Mouse (Mus musculus) neural tube, embryonic 14.5 days (tissue): Measurements from ENCODE around the gene Raf1. TPM values are rescaled to one million over a fixed set of nuclear protein-coding genes. Genes with fewer than 3 reads are reported as not detected.

Experiments
- ATAC-seq: fragments of 200-750 bp; cut with Nextera tagmentation; 2 replicates; pipeline ENCODE4 v1.8.0; 2017; ENCODE audit warnings: low read depth, mild to moderate bottlenecking, moderate TSS enrichment, moderate library complexity
- H3K27ac ChIP-seq: fragments of 300-500 bp; sonication (generic); 2 replicates; pipeline ENCODE4 v1.5.1; 2014; ENCODE audit warnings: low read depth, mild to moderate bottlenecking, control low read depth, low read length, moderate library complexity, mixed read lengths
- H3K27me3 ChIP-seq: fragments of 300-500 bp; sonication (generic); 2 replicates; pipeline ENCODE4 v1.6.1; 2014; ENCODE audit warnings: low read length; ENCODE audit not compliant: control insufficient read depth, insufficient read depth
- H3K36me3 ChIP-seq: fragments of 300-500 bp; sonication (generic); 2 replicates; pipeline ENCODE4 v1.6.1; 2014; ENCODE audit warnings: low read length, mixed read lengths; ENCODE audit not compliant: control insufficient read depth, insufficient read depth
- H3K4me1 ChIP-seq: fragments of 300-500 bp; sonication (generic); 2 replicates; pipeline ENCODE4 v1.6.1; 2014; ENCODE audit warnings: low read length; ENCODE audit not compliant: control insufficient read depth, insufficient read depth
- H3K4me2 ChIP-seq: fragments of 300-500 bp; sonication (generic); 2 replicates; pipeline ENCODE4 v1.6.1; 2014; ENCODE audit warnings: mild to moderate bottlenecking, low read depth, low read length, control low read depth
- H3K4me3 ChIP-seq: fragments of 300-500 bp; sonication (generic); 2 replicates; pipeline ENCODE4 v1.5.1; 2014; ENCODE audit warnings: low read depth, low read length, control low read depth, mixed read lengths
- H3K9ac ChIP-seq: fragments of 300-500 bp; sonication (generic); replicated peaks from 2 replicates; pipeline ENCODE4 v1.6.1; 2014; ENCODE audit warnings: low read depth, mild to moderate bottlenecking, control low read depth, low read length, mixed read lengths
- H3K9me3 ChIP-seq: fragments of 300-500 bp; sonication (generic); 2 replicates; pipeline ENCODE4 v1.6.1; 2016; ENCODE audit warnings: low read length; ENCODE audit not compliant: control insufficient read depth
- WGBS: fragments of 180-500 bp; shearing (Covaris S2); extraction: QIAGEN DNeasy Blood & Tissue Kit; methylation state at CpG from one replicate; pipeline ENCODE4 v1.1.7; 2014; 5-methylcytosine and 5-hydroxymethylcytosine counted together
- polyA plus RNA-seq: library from polyadenylated mRNA; unstranded; fragments of >200 nt; fragmentation: Nextera tagmentation; extraction: Ambion mirVana; gene quantifications from 2 replicates; pipeline ENCODE4 v1.2.1, GENCODE M21; 2014

Raf1 gene
- polyA plus RNA-seq, 1 experiment from 2014 or later = 168 TPM

GRCm38 (mm10) chr6:115672700-115673099 lies 3.7 kb downstream of the Raf1 start:
- ATAC-seq = no peak
- no peak overlapping the region for H3K4me2 ChIP-seq
- H3K27ac ChIP-seq = no peak overlapping the region
- H3K9me3 ChIP-seq = no peaks in the 10 kb centered on the region
- no peaks in the 10 kb centered on the region for H3K36me3 ChIP-seq
- whole genome bisulfite sequencing = 93% methylated on average over 1 of the region's 1 CpGs
- H3K27me3 ChIP-seq = no peaks in the 10 kb centered on the region
- H3K4me3 ChIP-seq = no peak overlapping the region
- H3K9ac ChIP-seq = no peak overlapping the region
- peaks cover 16% of the 10 kb centered on the region; the same call in 1 of the 2 replicates for H3K4me1 ChIP-seq

GRCm38 (mm10) chr6:115666641-115667040 lies 9.8 kb downstream of the Raf1 start:
- 90% methylated on average over 4 of the region's 4 CpGs for WGBS
- no peak overlapping the region for H3K4me3 ChIP-seq
- ATAC-seq = no peak
- no peak overlapping the region for H3K9ac ChIP-seq
- H3K36me3 ChIP-seq = no peaks in the 10 kb centered on the region
- H3K4me2 ChIP-seq = no peak overlapping the region
- H3K27me3 ChIP-seq = no peaks in the 10 kb centered on the region
- H3K27ac ChIP-seq = no peak overlapping the region
- H3K4me1 ChIP-seq = no peaks in the 10 kb centered on the region
- no peaks in the 10 kb centered on the region for H3K9me3 ChIP-seq

- no peak overlapping the region for H3K9ac ChIP-seq
- no peak overlapping the region for H3K4me3 ChIP-seq
- H3K36me3 ChIP-seq = no peaks in the 10 kb centered on the region
- no peaks in the 10 kb centered on the region for H3K9me3 ChIP-seq
- no peaks in the 10 kb centered on the region; the same call in 1 of the 2 replicates for H3K4me1 ChIP-seq
- no peak overlapping the region for H3K27ac ChIP-seq
- no peak overlapping the region for H3K4me2 ChIP-seq
- no peaks in the 10 kb centered on the region for H3K27me3 ChIP-seq
- ATAC-seq = no peak
- 93% methylated on average over 3 of the region's 3 CpGs for whole genome bisulfite sequencing
Observed at GRCm38 (mm10) chr6:115664268-115664667, 12.2 kb downstream of the Raf1 start.

GRCm38 (mm10) chr6:115658802-115659201 lies 17.6 kb downstream of the Raf1 start:
- Histone ChIP-seq H3K27ac (no peak overlapping the region), H3K27me3 (no peaks in the 10 kb centered on the region), H3K4me1 (no peaks in the 10 kb centered on the region; the same call in 1 of the 2 replicates), H3K9ac (no peak overlapping the region), H3K36me3 (no peaks in the 10 kb centered on the region), H3K4me2 (no peak overlapping the region), H3K9me3 (no peaks in the 10 kb centered on the region), H3K4me3 (no peak overlapping the region)
- no peak for ATAC-seq

GRCm38 (mm10) chr6:115653939-115654338 lies 22.5 kb downstream of the Raf1 start:
- H3K4me2 ChIP-seq = no peak overlapping the region
- WGBS = 53% methylated on average over 2 of the region's 2 CpGs

GRCm38 (mm10) chr6:115651719-115652118 lies 24.7 kb downstream of the Raf1 start:
- Histone ChIP-seq H3K9me3 (no peaks in the 10 kb centered on the region), H3K27me3 (no peaks in the 10 kb centered on the region), H3K27ac (no peak overlapping the region), H3K4me3 (no peak overlapping the region), H3K4me2 (no peak overlapping the region), H3K4me1 (peaks cover 11% of the 10 kb centered on the region; the same call in 1 of the 2 replicates), H3K36me3 (no peaks in the 10 kb centered on the region), H3K9ac (no peak overlapping the region)
- no peak for ATAC-seq

More at GRCm38 (mm10) chr6:115653939-115654338, 22.5 kb downstream of the Raf1 start:
- H3K27me3 ChIP-seq = no peaks in the 10 kb centered on the region
- no peak for ATAC-seq
- no peak overlapping the region for H3K9ac ChIP-seq
- H3K36me3 ChIP-seq = no peaks in the 10 kb centered on the region
- no peak overlapping the region for H3K27ac ChIP-seq
- H3K4me1 ChIP-seq = peaks cover 6% of the 10 kb centered on the region; the same call in 1 of the 2 replicates
- H3K4me3 ChIP-seq = no peak overlapping the region
- H3K9me3 ChIP-seq = no peaks in the 10 kb centered on the region

GRCm38 (mm10) chr6:115650476-115651427 lies 25.7 kb downstream of the Raf1 start:
- H3K4me3 ChIP-seq = no peak overlapping the region
- no peak overlapping the region for H3K9ac ChIP-seq
- WGBS = 54% methylated on average over 5 of the region's 5 CpGs
- H3K4me1 ChIP-seq = peaks cover 11% of the 10 kb centered on the region; the same call in 1 of the 2 replicates
- no peaks in the 10 kb centered on the region for H3K9me3 ChIP-seq
- no peak for ATAC-seq
- H3K36me3 ChIP-seq = no peaks in the 10 kb centered on the region
- H3K27me3 ChIP-seq = no peaks in the 10 kb centered on the region
- no peak overlapping the region for H3K27ac ChIP-seq
- no peak overlapping the region for H3K4me2 ChIP-seq

- no peak overlapping the region for H3K4me3 ChIP-seq
- H3K9ac ChIP-seq = no peak overlapping the region
- H3K27me3 ChIP-seq = no peaks in the 10 kb centered on the region
- 95% methylated on average over 1 of the region's 1 CpGs for WGBS
- no peak overlapping the region for H3K27ac ChIP-seq
- peaks cover 11% of the 10 kb centered on the region; the same call in 1 of the 2 replicates for H3K4me1 ChIP-seq
- H3K4me2 ChIP-seq = no peak overlapping the region
- H3K36me3 ChIP-seq = no peaks in the 10 kb centered on the region
- no peak for ATAC-seq
- H3K9me3 ChIP-seq = no peaks in the 10 kb centered on the region
Observed at GRCm38 (mm10) chr6:115649792-115650365, 26.6 kb downstream of the Raf1 start.

- no peak overlapping the region for H3K27ac ChIP-seq
- WGBS = 55% methylated on average over 1 of the region's 1 CpGs
- ATAC-seq = no peak
- no peaks in the 10 kb centered on the region for H3K27me3 ChIP-seq
- no peaks in the 10 kb centered on the region for H3K9me3 ChIP-seq
- H3K4me1 ChIP-seq = 0 out of 2 replicates have a peak, but pooled peaks cover 2% of the 10 kb centered on the region
- H3K4me2 ChIP-seq = no peak overlapping the region
- H3K36me3 ChIP-seq = no peaks in the 10 kb centered on the region
- H3K4me3 ChIP-seq = no peak overlapping the region
- no peak overlapping the region for H3K9ac ChIP-seq
Observed at GRCm38 (mm10) chr6:115643315-115643714, 33.1 kb downstream of the Raf1 start.
